Mouse (Mus musculus) left cerebral cortex, postnatal 36 days (tissue): ENCODE results near the gene Pcnp. TPM values are rescaled to one million over a fixed set of nuclear protein-coding genes. Genes with fewer than 3 reads are reported as not detected.
"Not testable (repeated sequence)": the region's sequence is repeated elsewhere in the genome, so short reads cannot be mapped to it uniquely, and the experiment has no call there.

ENCODE experiments used
- DNase-seq, 2 experiments: peaks; one replicate each; pipeline ENCODE4 v3.0.0; 2021 to 2022; ENCODE audit warnings: low spot score in 2 of 2, mixed read lengths in 1 of 2
- intact Hi-C: fragments of 180-260 bp; cut with DNase I; formaldehyde crosslinking; loops from one replicate; pipeline ENCODE4 v1.15.1; 2025
- total RNA-seq, 2 experiments: library from RNA; stranded (reverse); gene quantifications; 2 replicates each; pipeline ENCODE4 v1.2.3; 2021

Gene Pcnp
- 100 to 1,000 TPM; 164 to 168 TPM for total RNA-seq

- intact Hi-C loops: loop anchor here (1.0 to 2.0 kb wide), 2 partner anchors 45 to 56 kb away; partner anchors contain the start of gene Zbtb11
These were observed at the start of gene Pcnp for GRCm38 (mm10) chr16:56029661-56030082. Gene Pcnp, minus strand, starts transcription at chr16:56029739.

GRCm38 (mm10) chr16:56076121-56076869 is 46.8 kb upstream of the Pcnp start:
- intact Hi-C loops: loop anchor here (10.0 kb wide), 1 partner anchor 101 kb away; the partner anchor contains the start of gene Zbtb11
- no peak for DNase-seq

More at GRCm38 (mm10) chr16:56029661-56030082, at the start of gene Pcnp:
- peak; percentile 98 to 99 for DNase-seq

GRCm38 (mm10) chr16:56075222-56076111 is 45.9 kb upstream of the Pcnp start:
- intact Hi-C loops: loop anchor here (2.0 to 10.0 kb wide), 2 partner anchors 47 to 101 kb away; partner anchors contain the start of genes Pcnp and Zbtb11
- peak; percentile 82 for DNase-seq

- no peak for DNase-seq
- intact Hi-C loops: loop anchor here (2.0 to 10.0 kb wide), 2 partner anchors 46 to 100 kb away; partner anchors contain the start of genes Pcnp and Zbtb11
These were observed 45.0 kb upstream of the Pcnp start for GRCm38 (mm10) chr16:56074565-56074964.

- intact Hi-C loops: loop anchor here (2.0 to 10.0 kb wide), 2 partner anchors 45 to 99 kb away; partner anchors contain the start of genes Pcnp and Zbtb11
- DNase-seq: no peak
These were observed 44.6 kb upstream of the Pcnp start for GRCm38 (mm10) chr16:56074122-56074521.

GRCm38 (mm10) chr16:56073150-56073549 is 43.6 kb upstream of the Pcnp start:
- intact Hi-C loops: loop anchor here (10.0 kb wide), 1 partner anchor 98 kb away; the partner anchor contains the start of gene Zbtb11
- DNase-seq: not testable (repeated sequence)

- intact Hi-C loops: loop anchor here (10.0 kb wide), 1 partner anchor 98 kb away; the partner anchor contains the start of gene Zbtb11
- DNase-seq: no peak
These were observed 43.0 kb upstream of the Pcnp start for GRCm38 (mm10) chr16:56072533-56072932.

GRCm38 (mm10) chr16:56071317-56072232 is 42.0 kb upstream of the Pcnp start:
- no peak for DNase-seq
- intact Hi-C loops: loop anchor here (10.0 kb wide), 1 partner anchor 97 kb away; the partner anchor contains the start of gene Zbtb11

GRCm38 (mm10) chr16:56068523-56069070 is 39.1 kb upstream of the Pcnp start:
- no peak for DNase-seq
- intact Hi-C loops: no loop called here

- intact Hi-C loops: no loop called here
- DNase-seq: no peak
These were observed 36.6 kb upstream of the Pcnp start for GRCm38 (mm10) chr16:56066113-56066512.

- DNase-seq: peak; percentile 50 to 66
- intact Hi-C loops: loop anchor here (5.0 kb wide), 1 partner anchor 112 kb away; no protein-coding TSS in a partner anchor
These were observed 34.9 kb upstream of the Pcnp start for GRCm38 (mm10) chr16:56064334-56064990.

GRCm38 (mm10) chr16:56062981-56063380 is 33.4 kb upstream of the Pcnp start:
- no peak for DNase-seq
- intact Hi-C loops: loop anchor here (5.0 kb wide), 1 partner anchor 111 kb away; no protein-coding TSS in a partner anchor

- intact Hi-C loops: loop anchor here (5.0 kb wide), 1 partner anchor 110 kb away; no protein-coding TSS in a partner anchor
- no peak for DNase-seq
These were observed 32.6 kb upstream of the Pcnp start for GRCm38 (mm10) chr16:56061995-56062594.

GRCm38 (mm10) chr16:56058151-56058550 is 28.6 kb upstream of the Pcnp start:
- intact Hi-C loops: no loop called here
- no peak for DNase-seq

- DNase-seq: no peak
- intact Hi-C loops: no loop called here
These were observed 27.5 kb upstream of the Pcnp start for GRCm38 (mm10) chr16:56056944-56057590.

GRCm38 (mm10) chr16:56055911-56056310 is 26.4 kb upstream of the Pcnp start:
- intact Hi-C loops: no loop called here
- no peak for DNase-seq

- DNase-seq, intact Hi-C loops: not testable (repeated sequence)
These were observed 18.5 kb upstream of the Pcnp start, which contains the start of gene Senp7 for GRCm38 (mm10) chr16:56048038-56048437. Gene Senp7, plus strand, starts transcription at chr16:56048338.
